Mouse (Mus musculus) thymus, postnatal 0 days (tissue): ENCODE data around the gene Prodh2. TPM values are rescaled to one million over a fixed set of nuclear protein-coding genes. Genes with fewer than 3 reads are reported as not detected.

Experiments used
- microRNA-seq: library from miRNA; unstranded; fragments of <30 nt; microRNA quantifications from one replicate; pipeline ENCODE4, GENCODE M21; 2016; ENCODE audit warnings: borderline number of aligned reads
- polyA plus RNA-seq: library from polyadenylated mRNA; unstranded; fragments of >200 nt; fragmentation: Nextera tagmentation; extraction: Ambion mirVana; gene quantifications from 2 replicates; pipeline ENCODE4 v1.2.1, GENCODE M21; 2015

Prodh2 gene
- polyA plus RNA-seq, 1 experiment from 2014 or later, result not detected

Small RNA genes lying within 50 kb of the gene (microRNA-seq; reads per million reads assigned to microRNA genes)
- gene Gm38670, result 3.3 reads per million

Other genes starting within 250 kb of the Prodh2 start
- gene Thap8, start 213.5 kb upstream of the Prodh2 start, polyA plus RNA-seq, result 0.19 and 0.23 TPM in 2 replicates
- gene Wdr62, start 213.2 kb upstream of the Prodh2 start, polyA plus RNA-seq, result 6.4 and 7.8 TPM in 2 replicates
- 1.2 and 1.9 TPM in 2 replicates for gene Clip3, start 201.9 kb upstream of the Prodh2 start, polyA plus RNA-seq
- gene Alkbh6, start 184.9 kb upstream of the Prodh2 start, polyA plus RNA-seq, result 71.3 and 71.8 TPM in 2 replicates
- 7.6 and 9.5 TPM in 2 replicates for gene Syne4, start 178.8 kb upstream of the Prodh2 start, polyA plus RNA-seq
- gene E130208F15Rik, start 171.9 kb upstream of the Prodh2 start, polyA plus RNA-seq, result 0.68 and 2.0 TPM in 2 replicates
- 19.0 and 22.7 TPM in 2 replicates for gene Sdhaf1, start 169.7 kb upstream of the Prodh2 start, polyA plus RNA-seq
- gene Lrfn3, start 130.8 kb upstream of the Prodh2 start, polyA plus RNA-seq, result 0.14 and 0.18 TPM in 2 replicates
- 112 and 116 TPM in 2 replicates for gene Tyrobp, start 79.9 kb upstream of the Prodh2 start, polyA plus RNA-seq
- 110 and 139 TPM in 2 replicates for gene Hcst, start 73.8 kb upstream of the Prodh2 start, polyA plus RNA-seq
- gene Nfkbid, start 71.9 kb upstream of the Prodh2 start, polyA plus RNA-seq, result 20.2 and 20.3 TPM in 2 replicates
- gene Aplp1, start 48.1 kb upstream of the Prodh2 start, polyA plus RNA-seq, result 1.3 and 2.8 TPM in 2 replicates
- 0.10 and 0.17 TPM in 2 replicates for gene Kirrel2, start 35.9 kb upstream of the Prodh2 start, polyA plus RNA-seq
- 0.29 and 0.46 TPM in 2 replicates for gene Nphs1, start 35.3 kb upstream of the Prodh2 start, polyA plus RNA-seq
- gene Arhgap33, start 41.4 kb downstream of the Prodh2 start, polyA plus RNA-seq, result 3.6 and 4.6 TPM in 2 replicates
- 6.9 and 7.5 TPM in 2 replicates for gene Hspb6, start 58.6 kb downstream of the Prodh2 start, polyA plus RNA-seq
- gene Proser3, start 58.7 kb downstream of the Prodh2 start, polyA plus RNA-seq, result 3.6 and 5.2 TPM in 2 replicates
- gene Lin37, start 66.2 kb downstream of the Prodh2 start, polyA plus RNA-seq, result 91.1 and 96.6 TPM in 2 replicates
- 101 and 112 TPM in 2 replicates for gene U2af1l4, start 69.7 kb downstream of the Prodh2 start, polyA plus RNA-seq
- gene Gm49396, start 69.7 kb downstream of the Prodh2 start, polyA plus RNA-seq, result 8.4 and 9.8 TPM in 2 replicates
- gene Psenen, start 70.0 kb downstream of the Prodh2 start, polyA plus RNA-seq, result 203 and 204 TPM in 2 replicates
- 4.0 and 7.8 TPM in 2 replicates for gene Igflr1, start 71.8 kb downstream of the Prodh2 start, polyA plus RNA-seq
- 7.2 and 9.3 TPM in 2 replicates for gene Kmt2b, start 95.1 kb downstream of the Prodh2 start, polyA plus RNA-seq
- gene Zbtb32, start 105.3 kb downstream of the Prodh2 start, polyA plus RNA-seq, result 0.31 and 0.32 TPM in 2 replicates
- gene Upk1a, start 119.2 kb downstream of the Prodh2 start, polyA plus RNA-seq, result 0.75 and 0.90 TPM in 2 replicates
- 989 and 1,078 TPM in 2 replicates for gene Cox6b1, start 132.5 kb downstream of the Prodh2 start, polyA plus RNA-seq
- gene Etv2, start 142.2 kb downstream of the Prodh2 start, polyA plus RNA-seq, result not detected in 2 replicates
- 151 and 153 TPM in 2 replicates for gene Rbm42, start 156.7 kb downstream of the Prodh2 start, polyA plus RNA-seq
- 50.2 and 51.0 TPM in 2 replicates for gene Haus5, start 171.4 kb downstream of the Prodh2 start, polyA plus RNA-seq
- not detected in 2 replicates for gene Pmis2, start 178.0 kb downstream of the Prodh2 start, polyA plus RNA-seq
- gene 2200002J24Rik, start 205.3 kb downstream of the Prodh2 start, polyA plus RNA-seq, result 0.81 and 1.2 TPM in 2 replicates
- 1.4 and 1.5 TPM in 2 replicates for gene Atp4a, start 218.6 kb downstream of the Prodh2 start, polyA plus RNA-seq
- gene Tmem147, start 235.9 kb downstream of the Prodh2 start, polyA plus RNA-seq, result 173 and 184 TPM in 2 replicates